Mouse (Mus musculus): Measurements from ENCODE around the gene Sez6l. TPM values are rescaled to one million over a fixed set of nuclear protein-coding genes. Genes with fewer than 3 reads are reported as not detected.

The Sez6l gene
- polyA plus RNA-seq, 1 experiment from 2014 or later, result 2.2 TPM

GRCm38 (mm10) chr5:112370236-112370813, 206.7 kb downstream of the Sez6l start:
- no peak overlapping the region for H3K27ac ChIP-seq (ENCODE audit: low read length)
- H3K36me3 ChIP-seq (ENCODE audit: control insufficient read depth, insufficient read depth, low read length), result peaks cover 8% of the 10 kb centered on the region; the same call in 1 of the 2 replicates
- H3K9ac ChIP-seq (ENCODE audit: low read length), result no peak overlapping the region
- WGBS, result 91% methylated on average over 12 of the region's 12 CpGs
- no peak overlapping the region for H3K4me3 ChIP-seq (replicated peaks; ENCODE audit: low read length)
- H3K27me3 ChIP-seq (ENCODE audit: control insufficient read depth, insufficient read depth, low read length), result no peaks in the 10 kb centered on the region
- H3K9me3 ChIP-seq (replicated peaks; ENCODE audit: control insufficient read depth, low read length), result no peaks in the 10 kb centered on the region
- no peak for ATAC-seq (ENCODE audit: insufficient read depth, low FRiP score)
- no peaks in the 10 kb centered on the region for H3K4me1 ChIP-seq (ENCODE audit: control insufficient read depth, insufficient read depth, low read length)
- H3K4me2 ChIP-seq (ENCODE audit: low read depth, low read length), result no peak overlapping the region

DNA sequence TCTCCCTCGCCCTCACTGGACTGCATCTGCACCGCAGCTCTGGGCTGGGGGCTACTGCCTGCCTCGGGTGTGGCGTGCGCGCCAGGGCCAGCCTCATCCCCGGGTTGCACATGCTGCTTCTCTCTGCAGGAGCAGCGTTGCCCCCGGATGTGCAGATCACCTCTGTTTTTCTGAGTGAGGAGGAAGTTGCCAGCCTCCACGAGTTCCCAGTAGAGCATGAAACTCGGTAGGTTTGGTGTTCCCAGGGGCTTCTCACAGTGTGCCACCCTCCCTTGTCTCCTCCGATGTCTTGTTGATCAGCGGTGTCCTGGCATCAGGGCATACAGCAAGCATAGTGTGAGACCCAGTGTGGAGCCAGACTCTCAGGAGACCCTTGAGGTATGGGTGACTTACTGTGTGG, 207.7 kb downstream of the Sez6l start:
- Histone ChIP-seq H3K36me3 (ENCODE audit: control insufficient read depth, insufficient read depth, low read length) (peaks cover 8% of the 10 kb centered on the region; the same call in 1 of the 2 replicates), H3K27me3 (ENCODE audit: control insufficient read depth, insufficient read depth, low read length) (no peaks in the 10 kb centered on the region), H3K4me3 (replicated peaks; ENCODE audit: low read length) (no peak overlapping the region), H3K9ac (ENCODE audit: low read length) (no peak overlapping the region), H3K4me2 (ENCODE audit: low read depth, low read length) (no peak overlapping the region), H3K4me1 (ENCODE audit: control insufficient read depth, insufficient read depth, low read length) (no peaks in the 10 kb centered on the region), H3K9me3 (replicated peaks; ENCODE audit: control insufficient read depth, low read length) (no peaks in the 10 kb centered on the region), H3K27ac (ENCODE audit: low read length) (no peak overlapping the region)
- no peak for ATAC-seq (ENCODE audit: insufficient read depth, low FRiP score)
- 89% methylated on average over 13 of the region's 13 CpGs for WGBS

Other genes starting within 250 kb of the Sez6l start
- gene Srrd, start 234.1 kb downstream of the Sez6l start, polyA plus RNA-seq (2015; fragmentation: Nextera tagmentation; extraction: Ambion mirVana), result 30.2 and 30.8 TPM in 2 replicates
- 30.2 and 36.4 TPM in 2 replicates for gene Hps4, start 234.1 kb downstream of the Sez6l start, polyA plus RNA-seq (2015; fragmentation: Nextera tagmentation; extraction: Ambion mirVana)
- gene Gm6583, start 221.2 kb downstream of the Sez6l start, polyA plus RNA-seq (2015; fragmentation: Nextera tagmentation; extraction: Ambion mirVana), result 0.16 and 0.19 TPM in 2 replicates
- 2.3 and 3.3 TPM in 2 replicates for gene Asphd2, start 182.3 kb downstream of the Sez6l start, polyA plus RNA-seq (2015; fragmentation: Nextera tagmentation; extraction: Ambion mirVana)
- 0.09 TPM in 1 of 2 replicates, not detected in the other for gene Gm6588, start 127.8 kb downstream of the Sez6l start, polyA plus RNA-seq (2015; fragmentation: Nextera tagmentation; extraction: Ambion mirVana)